In genomic region chr3:34103902-34104672, GRCm38 (mm10) we compare ENCODE assay signal across 15 mouse cellular contexts. TPM values are rescaled to one million over a fixed set of nuclear protein-coding genes. Genes with fewer than 3 reads are reported as not detected.
A peak's percentile ranks its signal among the peaks of the same experiment; 100 is the strongest.
DNase-seq lines count a peak whose midpoint lies in the region; ATAC-seq and TF ChIP-seq lines count a peak whose summit lies in the region.
"Had no signal": no experiment of that assay in that cellular context is flagged by ENCODE, and none has a peak within 500 bp of the region (broad histone marks: within the 10 kb centered on the region; RNA-seq: fewer than 3 reads in every experiment).

No protein-coding gene starts in this region.

- H3K36me3 ChIP-seq in hindbrain, embryonic 12.5 days: no peaks in the 10 kb centered on the region
- no peaks in the 10 kb centered on the region for H3K36me3 ChIP-seq in midbrain, embryonic 15.5 days (replicated peaks)
- H3K36me3 ChIP-seq: liver, embryonic 12.5 days had no signal

- intact Hi-C loops in left cerebral cortex, adult 2 months (cut with DNase I): loop anchor here (10.0 kb wide), 1 partner anchor 541 kb away; no protein-coding TSS in a partner anchor
- intact Hi-C loops in gastrocnemius, postnatal 14 days (cut with DNase I; ENCODE audit: low total_unique reads): no loop called here

- 20% methylated on average over 7 of the region's 7 CpGs for WGBS in hindbrain, embryonic 12.5 days
- 5% methylated on average over 7 of the region's 7 CpGs for WGBS in midbrain, embryonic 15.5 days

- peak; percentile 66 for ATAC-seq in hindbrain, embryonic 12.5 days (ENCODE audit: low FRiP score)
- ATAC-seq in midbrain, embryonic 15.5 days (replicated peaks): peak; percentile 85
- ATAC-seq: intestine, postnatal 0 days; liver, embryonic 12.5 days; lung, postnatal 0 days had no signal

- H3K4me2 ChIP-seq in hindbrain, embryonic 12.5 days (replicated peaks): no peak overlapping the region
- H3K4me2 ChIP-seq in midbrain, embryonic 15.5 days: peak overlapping the region; percentile 32
- H3K4me2 ChIP-seq: liver, embryonic 12.5 days had no signal

- H3K4me1 ChIP-seq in hindbrain, embryonic 12.5 days: peaks cover 9% of the 10 kb centered on the region
- H3K4me1 ChIP-seq in midbrain, embryonic 15.5 days: peaks cover 11% of the 10 kb centered on the region
- H3K4me1 ChIP-seq: liver, embryonic 12.5 days had no signal

- no peaks in the 10 kb centered on the region for H3K27me3 ChIP-seq in hindbrain, embryonic 12.5 days
- peaks cover 4% of the 10 kb centered on the region; the same call in 1 of the 2 replicates for H3K27me3 ChIP-seq in midbrain, embryonic 15.5 days (replicated peaks)

- no peak for DNase-seq in left cerebral cortex, adult 2 months (ENCODE audit: extremely low spot score in 1 of 2, low spot score in 2 of 2)
- DNase-seq in left cerebral cortex, adult 9 months (ENCODE audit: low spot score in 2 of 2): no peak
- DNase-seq in urinary bladder, postnatal 25 days (ENCODE audit: low spot score): no peak
- no peak for DNase-seq in urinary bladder, postnatal 10 days (ENCODE audit: low spot score)
- DNase-seq in cerebellum, adult 9-10 months: no peak
- no peak for DNase-seq in gastrocnemius, postnatal 14 days
- DNase-seq: adrenal gland, adult 8-10 months; cerebellum, adult 11 months; gastrocnemius, postnatal 25 days had no signal

- TF ChIP-seq CTCF in left cerebral cortex, adult 2 months (IDR thresholded peaks at IDR 0.05): no peak

- H3K9me3 ChIP-seq in hindbrain, embryonic 12.5 days (replicated peaks): no peaks in the 10 kb centered on the region
- H3K9me3 ChIP-seq in midbrain, embryonic 15.5 days: no peaks in the 10 kb centered on the region
- H3K9me3 ChIP-seq: liver, embryonic 12.5 days had no signal

- no peak overlapping the region for H3K4me3 ChIP-seq in left cerebral cortex, adult 2 months
- H3K4me3 ChIP-seq in hindbrain, embryonic 12.5 days: no peak overlapping the region
- H3K4me3 ChIP-seq in midbrain, embryonic 15.5 days: peak overlapping the region; percentile 19; the same call in 1 of the 2 replicates
- H3K4me3 ChIP-seq: liver, embryonic 12.5 days had no signal

- peak overlapping the region; percentile 36; the same call in 1 of the 2 replicates for H3K27ac ChIP-seq in left cerebral cortex, adult 2 months
- H3K27ac ChIP-seq in hindbrain, embryonic 12.5 days: no peak overlapping the region
- H3K27ac ChIP-seq in midbrain, embryonic 15.5 days: peak overlapping the region; percentile 57
- H3K27ac ChIP-seq: liver, embryonic 12.5 days; stomach, postnatal 0 days had no signal

- no peak overlapping the region for H3K9ac ChIP-seq in hindbrain, embryonic 12.5 days
- H3K9ac ChIP-seq in midbrain, embryonic 15.5 days: no peak overlapping the region
- H3K9ac ChIP-seq: liver, embryonic 12.5 days had no signal

RNA-seq across cellular contexts. Expression of gene Dnajc19, which starts 23.0 kb away (rescaled TPM):
- 10 to 100 TPM; 39.9 to 48.8 TPM for total RNA-seq in left cerebral cortex, adult 2 months (2021)
- 117 and 132 TPM in 2 replicates for polyA plus RNA-seq in hindbrain, embryonic 12.5 days (2016; fragmentation: Nextera tagmentation; extraction: Ambion mirVana)
- polyA plus RNA-seq in midbrain, embryonic 15.5 days (2015; fragmentation: Nextera tagmentation; extraction: Ambion mirVana): 99.8 and 104 TPM in 2 replicates
- 100 to 1,000 TPM; 124 to 127 TPM for total RNA-seq in gastrocnemius, postnatal 14 days (2021)
